Mouse (Mus musculus) hindbrain, postnatal 0 days (tissue): ENCODE measurements at regions not wholly inside any gene's neighbourhood (a gene's known extent, or its start where the extent isn't known, plus 50 kb on each side); places are given as distances from the start of the nearest gene placed in this dataset.

ENCODE experiments used
- ATAC-seq: fragments of 200-750 bp; cut with Nextera tagmentation; 2 replicates; pipeline ENCODE4 v1.8.0; 2017; ENCODE audit warnings: mild to moderate bottlenecking, moderate TSS enrichment, moderate library complexity
- DNase-seq: peaks from one replicate; pipeline ENCODE4 v3.0.0-alpha.2; 2015; ENCODE audit warnings: low spot score
- H3K27ac ChIP-seq: fragments of 300-500 bp; sonication (generic); 2 replicates; pipeline ENCODE4 v1.5.1; 2014; ENCODE audit warnings: mild to moderate bottlenecking
- H3K27me3 ChIP-seq: fragments of 300-500 bp; sonication (generic); 2 replicates; pipeline ENCODE4 v1.6.1; 2014; ENCODE audit warnings: low read length, mixed read lengths; ENCODE audit not compliant: insufficient read depth
- H3K36me3 ChIP-seq: fragments of 300-500 bp; sonication (generic); 2 replicates; pipeline ENCODE4 v1.6.1; 2014; ENCODE audit warnings: low read length, mixed read lengths; ENCODE audit not compliant: insufficient read depth
- H3K4me1 ChIP-seq: fragments of 300-500 bp; sonication (generic); 2 replicates; pipeline ENCODE4 v1.6.1; 2014; ENCODE audit warnings: antibody characterized with exemption, low read length, mixed read lengths; ENCODE audit not compliant: insufficient read depth
- H3K4me2 ChIP-seq: fragments of 300-500 bp; sonication (generic); 2 replicates; pipeline ENCODE4 v1.6.1; 2014; ENCODE audit warnings: low read depth, mild to moderate bottlenecking, low read length, moderate library complexity, mixed read lengths
- H3K4me3 ChIP-seq: fragments of 300-500 bp; sonication (generic); 2 replicates; pipeline ENCODE4 v1.5.1; 2014; ENCODE audit warnings: low read length
- H3K9ac ChIP-seq: fragments of 300-500 bp; sonication (generic); replicated peaks from 2 replicates; pipeline ENCODE4 v1.6.1; 2014; ENCODE audit warnings: mild to moderate bottlenecking, low read length, moderate library complexity, mixed read lengths
- H3K9me3 ChIP-seq: fragments of 300-500 bp; sonication (generic); 2 replicates; pipeline ENCODE4 v1.6.1; 2016; ENCODE audit warnings: low read length, mixed read lengths
- CTCF ChIP-seq: IDR thresholded peaks from 2 replicates; pipeline ENCODE4 v1.5.1; 2016; ENCODE audit warnings: antibody characterized with exemption, control low read depth, low read depth
- WGBS: fragments of 180-500 bp; shearing (Covaris S2); extraction: QIAGEN DNeasy Blood & Tissue Kit; methylation state at CpG from one replicate; pipeline ENCODE4 v1.1.7; 2014; 5-methylcytosine and 5-hydroxymethylcytosine counted together

- ATAC-seq = no peak
Measured at GRCm38 (mm10) chr10:72056725-72057124, 597.9 kb upstream of the Zwint start.

GRCm38 (mm10) chr10:72071185-72071718, 583.4 kb upstream of the Zwint start:
- DNase-seq (no peak), ATAC-seq (no peak)

More at GRCm38 (mm10) chr10:72056725-72057124, 597.9 kb upstream of the Zwint start:
- no peak overlapping the region for H3K4me3 ChIP-seq
- no peaks in the 10 kb centered on the region for H3K4me1 ChIP-seq
- H3K36me3 ChIP-seq = no peaks in the 10 kb centered on the region
- H3K27ac ChIP-seq = no peak overlapping the region
- TF ChIP-seq CTCF = peak; percentile 21; the same call in 1 of the 2 replicates
- 86% methylated on average over 2 of the region's 2 CpGs for WGBS
- no peaks in the 10 kb centered on the region for H3K27me3 ChIP-seq
- H3K4me2 ChIP-seq = no peak overlapping the region
- DNase-seq = no peak
- H3K9me3 ChIP-seq = no peaks in the 10 kb centered on the region
- H3K9ac ChIP-seq = no peak overlapping the region

GRCm38 (mm10) chr10:72078363-72078762, 576.3 kb upstream of the Zwint start:
- no peak overlapping the region for H3K4me3 ChIP-seq
- H3K4me1 ChIP-seq = no peaks in the 10 kb centered on the region
- WGBS = 83% methylated on average over 3 of the region's 3 CpGs

More at GRCm38 (mm10) chr10:72071185-72071718, 583.4 kb upstream of the Zwint start:
- Histone ChIP-seq H3K4me2 (no peak overlapping the region), H3K27ac (no peak overlapping the region), H3K9ac (no peak overlapping the region), H3K4me3 (no peak overlapping the region), H3K9me3 (no peaks in the 10 kb centered on the region), H3K4me1 (no peaks in the 10 kb centered on the region), H3K27me3 (no peaks in the 10 kb centered on the region), H3K36me3 (no peaks in the 10 kb centered on the region)
- TF ChIP-seq CTCF = no peak

GRCm38 (mm10) chr10:72096951-72097350, 557.7 kb upstream of the Zwint start:
- Histone ChIP-seq H3K9me3 (no peaks in the 10 kb centered on the region), H3K4me3 (no peak overlapping the region), H3K9ac (no peak overlapping the region), H3K36me3 (no peaks in the 10 kb centered on the region), H3K27ac (no peak overlapping the region), H3K4me2 (no peak overlapping the region), H3K4me1 (no peaks in the 10 kb centered on the region), H3K27me3 (no peaks in the 10 kb centered on the region)
- 61% methylated on average over 2 of the region's 2 CpGs for WGBS
- TF ChIP-seq CTCF = no peak
- DNase-seq = no peak
- no peak for ATAC-seq

More at GRCm38 (mm10) chr10:72078363-72078762, 576.3 kb upstream of the Zwint start:
- Histone ChIP-seq H3K9me3 (no peaks in the 10 kb centered on the region), H3K9ac (no peak overlapping the region), H3K27me3 (no peaks in the 10 kb centered on the region), H3K4me2 (no peak overlapping the region), H3K27ac (no peak overlapping the region), H3K36me3 (no peaks in the 10 kb centered on the region)
- no peak for TF ChIP-seq CTCF
- ATAC-seq (no peak), DNase-seq (no peak)

- Histone ChIP-seq H3K4me1 (no peaks in the 10 kb centered on the region), H3K4me2 (no peak overlapping the region), H3K27ac (no peak overlapping the region), H3K36me3 (no peaks in the 10 kb centered on the region), H3K9me3 (no peaks in the 10 kb centered on the region), H3K27me3 (no peaks in the 10 kb centered on the region), H3K4me3 (no peak overlapping the region), H3K9ac (no peak overlapping the region)
- ATAC-seq = peak; percentile 64; the same call in 1 of the 2 replicates
- TF ChIP-seq CTCF = no peak
- WGBS = 32% methylated on average over 2 of the region's 2 CpGs
- DNase-seq = peak; percentile 77
Measured at GRCm38 (mm10) chr10:72099156-72099812, 555.4 kb upstream of the Zwint start.

- Histone ChIP-seq H3K4me2 (no peak overlapping the region), H3K9me3 (no peaks in the 10 kb centered on the region; the same call in 1 of the 2 replicates), H3K36me3 (no peaks in the 10 kb centered on the region), H3K9ac (no peak overlapping the region), H3K4me1 (no peaks in the 10 kb centered on the region), H3K27me3 (no peaks in the 10 kb centered on the region), H3K4me3 (no peak overlapping the region), H3K27ac (no peak overlapping the region)
- ATAC-seq (no peak), DNase-seq (no peak)
- WGBS = 88% methylated on average over 2 of the region's 2 CpGs
- no peak for TF ChIP-seq CTCF
Measured at GRCm38 (mm10) chr10:72119447-72119846, 535.2 kb upstream of the Zwint start.

GRCm38 (mm10) chr10:72132407-72132806, 522.2 kb upstream of the Zwint start:
- no peak for TF ChIP-seq CTCF
- 75% methylated on average over 2 of the region's 2 CpGs for WGBS
- no peak for ATAC-seq

More at GRCm38 (mm10) chr10:72132407-72132806, 522.2 kb upstream of the Zwint start:
- Histone ChIP-seq H3K36me3 (no peaks in the 10 kb centered on the region), H3K4me3 (no peak overlapping the region), H3K27me3 (no peaks in the 10 kb centered on the region), H3K9me3 (no peaks in the 10 kb centered on the region), H3K9ac (no peak overlapping the region), H3K4me1 (no peaks in the 10 kb centered on the region), H3K27ac (no peak overlapping the region), H3K4me2 (no peak overlapping the region)
- DNase-seq = no peak
